In the genomic region with DNA sequence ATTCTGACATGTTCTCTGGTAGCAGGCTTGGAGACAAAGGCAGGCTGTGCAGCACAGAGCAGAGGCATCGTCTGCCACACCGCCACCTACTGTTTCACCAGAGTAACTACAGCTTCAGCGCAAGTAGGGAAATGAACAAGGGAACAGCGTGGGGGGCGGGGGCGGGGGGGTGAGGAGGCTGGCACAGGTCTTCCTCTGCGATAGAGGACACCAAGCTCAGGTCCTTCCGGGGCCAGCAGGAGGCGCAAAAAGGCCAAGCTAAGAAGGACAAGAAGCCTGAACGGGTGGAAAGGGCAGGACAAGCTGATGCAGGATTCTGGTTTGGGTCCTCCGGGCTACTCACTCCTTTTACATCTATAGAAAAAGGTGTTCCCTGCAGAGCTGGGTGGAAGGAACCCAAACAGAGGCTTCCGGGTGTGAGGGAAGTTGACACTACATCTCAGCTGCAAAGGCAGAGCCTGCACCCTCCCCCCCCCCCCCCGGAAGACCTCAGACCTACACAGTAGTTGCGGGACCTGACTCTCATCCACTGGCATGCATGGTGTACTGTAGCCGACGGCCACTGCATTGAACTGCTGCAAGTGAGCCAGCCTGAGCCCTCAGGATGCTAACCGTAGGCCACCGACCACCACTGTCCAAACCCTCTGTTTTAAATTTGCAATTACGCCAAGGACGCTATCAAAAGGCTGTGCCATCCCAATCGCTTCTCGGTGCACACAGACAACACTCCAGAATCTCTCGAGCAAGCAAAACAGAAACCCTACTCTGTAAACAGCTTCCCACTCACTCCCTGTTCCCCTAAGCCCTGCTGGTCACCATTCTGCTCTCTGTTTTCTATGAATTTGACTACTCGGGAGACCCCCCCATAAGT, we compare ENCODE assay signal across 7 mouse cellular contexts.
DNase-seq lines count a peak whose midpoint lies in the region; ATAC-seq and TF ChIP-seq lines count a peak whose summit lies in the region.

No protein-coding gene starts in this region.

- 9% methylated on average over 24 of the region's 24 CpGs for WGBS in intestine, embryonic 14.5 days
- 8% methylated on average over 22 of the region's 24 CpGs for WGBS in midbrain, embryonic 10.5 days
- WGBS in small intestine, adult 2 months = 9% methylated on average over 24 of the region's 24 CpGs

- peak overlapping the region; percentile 34 for H3K4me3 ChIP-seq in intestine, embryonic 14.5 days (ENCODE audit: low read depth, low read length)
- peak overlapping the region; percentile 50 for H3K4me3 ChIP-seq in midbrain, embryonic 10.5 days
- H3K4me3 ChIP-seq in small intestine, adult 2 months (ENCODE audit: low read depth, low read length) = peak overlapping the region; percentile 46

- no peak overlapping the region for H3K27ac ChIP-seq in intestine, embryonic 14.5 days (ENCODE audit: low read depth)
- peak overlapping the region; percentile 82 for H3K27ac ChIP-seq in midbrain, embryonic 10.5 days (replicated peaks)
- no peak overlapping the region for H3K27ac ChIP-seq in small intestine, adult 2 months (ENCODE audit: insufficient read depth, low read depth, low read length)

- peak overlapping the region; percentile 59 for H3K4me2 ChIP-seq in intestine, embryonic 14.5 days (ENCODE audit: low read length)

- no peaks in the 10 kb centered on the region for H3K27me3 ChIP-seq in intestine, embryonic 14.5 days (replicated peaks; ENCODE audit: control insufficient read depth, insufficient read depth, low read length)
- 0 out of 2 replicates have a peak, but pooled peaks cover 4% of the 10 kb centered on the region for H3K27me3 ChIP-seq in midbrain, embryonic 10.5 days (ENCODE audit: low read depth, poor library complexity, severe bottlenecking)
- H3K27me3 ChIP-seq in small intestine, adult 2 months (ENCODE audit: control insufficient read depth, insufficient read depth, low read length) = no peaks in the 10 kb centered on the region

- H3K4me1 ChIP-seq in intestine, embryonic 14.5 days (replicated peaks; ENCODE audit: control insufficient read depth, insufficient read depth, low read length) = no peaks in the 10 kb centered on the region
- peaks cover 30% of the 10 kb centered on the region for H3K4me1 ChIP-seq in midbrain, embryonic 10.5 days
- no peaks in the 10 kb centered on the region for H3K4me1 ChIP-seq in small intestine, adult 2 months (ENCODE audit: control insufficient read depth, insufficient read depth, insufficient read length, low read length)

- TF ChIP-seq CTCF in small intestine, adult 2 months (IDR thresholded peaks at IDR 0.05; ENCODE audit: extremely low read depth, insufficient read length, insufficient replicate concordance, low read depth, low read length) = peak; percentile 70; the same call in 1 of the 2 replicates

- ATAC-seq in intestine, embryonic 14.5 days (replicated peaks; ENCODE audit: low FRiP score, low TSS enrichment, low read depth) = peak; percentile 85

- peak; percentile 55 to 81 for DNase-seq in adrenal gland, adult (ENCODE audit: inconsistent age in 2 of 2, low spot score in 1 of 2)
- DNase-seq in cerebellum, postnatal 4 days (ENCODE audit: low spot score in 2 of 2) = peak; percentile 45 to 75
- peak; percentile 61 for DNase-seq in gastrocnemius, postnatal 10 days
- DNase-seq in intestine, embryonic 14.5 days (ENCODE audit: low spot score) = peak; percentile 77
- DNase-seq in left cerebral cortex, postnatal 36 days (ENCODE audit: low spot score in 2 of 2) = peak; percentile 61 to 69
- DNase-seq in midbrain, embryonic 10.5 days (ENCODE audit: low spot score) = peak; percentile 90

- no peaks in the 10 kb centered on the region for H3K36me3 ChIP-seq in intestine, embryonic 14.5 days (ENCODE audit: control insufficient read depth, insufficient read depth, low read length)
- no peaks in the 10 kb centered on the region for H3K36me3 ChIP-seq in midbrain, embryonic 10.5 days
- no peaks in the 10 kb centered on the region for H3K36me3 ChIP-seq in small intestine, adult 2 months (ENCODE audit: control insufficient read depth, insufficient read depth, low read length)

- no peaks in the 10 kb centered on the region for H3K9me3 ChIP-seq in intestine, embryonic 14.5 days (ENCODE audit: control insufficient read depth, low read length)
- H3K9me3 ChIP-seq in midbrain, embryonic 10.5 days (replicated peaks) = no peaks in the 10 kb centered on the region

- intact Hi-C loops in left cerebral cortex, postnatal 36 days (cut with DNase I) = loop anchor here (2.0 to 5.0 kb wide), 3 partner anchors 33 to 191 kb away; no protein-coding TSS in a partner anchor

- H3K9ac ChIP-seq in intestine, embryonic 14.5 days (ENCODE audit: low read length) = peak overlapping the region; percentile 27; the same call in 1 of the 2 replicates

- TF ChIP-seq POLR2A in small intestine, adult 2 months (IDR thresholded peaks at IDR 0.05; ENCODE audit: low read depth, low read length) = no peak
